Mouse (Mus musculus): ENCODE data around the gene Trp73. TPM values are rescaled to one million over a fixed set of nuclear protein-coding genes. Genes with fewer than 3 reads are reported as not detected.

Trp73 gene
- polyA plus RNA-seq, 1 experiment from 2014 or later: 1.5 TPM

GRCm38 (mm10) chr4:154116421-154116820 is 23.6 kb downstream of the Trp73 start:
- no peak for ATAC-seq (replicated peaks)
- Histone ChIP-seq H3K4me1 (no peaks in the 10 kb centered on the region), H3K4me2 (no peak overlapping the region), H3K9me3 (no peaks in the 10 kb centered on the region), H3K27ac (no peak overlapping the region), H3K27me3 (replicated peaks) (no peaks in the 10 kb centered on the region), H3K4me3 (no peak overlapping the region), H3K36me3 (replicated peaks) (no peaks in the 10 kb centered on the region), H3K9ac (no peak overlapping the region)
- WGBS: 38% methylated on average over 7 of the region's 7 CpGs

GRCm38 (mm10) chr4:154109850-154110243 is 30.2 kb downstream of the Trp73 start:
- Histone ChIP-seq H3K36me3 (replicated peaks) (no peaks in the 10 kb centered on the region), H3K27ac (no peak overlapping the region), H3K4me1 (no peaks in the 10 kb centered on the region; the same call in 1 of the 2 replicates), H3K9ac (no peak overlapping the region), H3K27me3 (replicated peaks) (peaks cover 2% of the 10 kb centered on the region; the same call in 1 of the 2 replicates), H3K4me3 (no peak overlapping the region), H3K4me2 (no peak overlapping the region), H3K9me3 (no peaks in the 10 kb centered on the region)
- 82% methylated on average over 11 of the region's 11 CpGs for WGBS
- ATAC-seq (replicated peaks): no peak

- no peak for ATAC-seq (replicated peaks)
- 58% methylated on average over 18 of the region's 18 CpGs for WGBS
- Histone ChIP-seq H3K4me1 (no peaks in the 10 kb centered on the region; the same call in 1 of the 2 replicates), H3K4me2 (no peak overlapping the region), H3K36me3 (replicated peaks) (no peaks in the 10 kb centered on the region), H3K9me3 (no peaks in the 10 kb centered on the region), H3K27me3 (replicated peaks) (peaks cover 2% of the 10 kb centered on the region; the same call in 1 of the 2 replicates), H3K27ac (no peak overlapping the region), H3K4me3 (no peak overlapping the region), H3K9ac (no peak overlapping the region)
Observed at GRCm38 (mm10) chr4:154109216-154109849, 30.7 kb downstream of the Trp73 start.

GRCm38 (mm10) chr4:154106497-154107061 is 33.4 kb downstream of the Trp73 start:
- 76% methylated on average over 13 of the region's 13 CpGs for WGBS
- Histone ChIP-seq H3K27me3 (replicated peaks) (peaks cover 7% of the 10 kb centered on the region; the same call in 1 of the 2 replicates), H3K4me3 (no peak overlapping the region), H3K9ac (no peak overlapping the region), H3K36me3 (replicated peaks) (no peaks in the 10 kb centered on the region), H3K4me2 (no peak overlapping the region), H3K27ac (no peak overlapping the region), H3K9me3 (no peaks in the 10 kb centered on the region), H3K4me1 (no peaks in the 10 kb centered on the region; the same call in 1 of the 2 replicates)
- ATAC-seq (replicated peaks): no peak

- Histone ChIP-seq H3K4me3 (no peak overlapping the region; the same call in 1 of the 2 replicates), H3K27ac (no peak overlapping the region), H3K4me1 (no peaks in the 10 kb centered on the region; the same call in 1 of the 2 replicates), H3K36me3 (replicated peaks) (no peaks in the 10 kb centered on the region), H3K9me3 (no peaks in the 10 kb centered on the region), H3K27me3 (replicated peaks) (peaks cover 7% of the 10 kb centered on the region; the same call in 1 of the 2 replicates), H3K4me2 (peak overlapping the region; percentile 36), H3K9ac (no peak overlapping the region)
- 0 out of 2 replicates have a peak, but pooled peaks have one; percentile 48 for ATAC-seq (replicated peaks)
- WGBS: 29% methylated on average over 20 of the region's 20 CpGs
Observed at GRCm38 (mm10) chr4:154105381-154106001, 34.5 kb downstream of the Trp73 start.

GRCm38 (mm10) chr4:154103912-154104311 is 36.1 kb downstream of the Trp73 start:
- Histone ChIP-seq H3K4me2 (no peak overlapping the region), H3K9ac (no peak overlapping the region), H3K4me3 (no peak overlapping the region), H3K27ac (no peak overlapping the region), H3K9me3 (no peaks in the 10 kb centered on the region), H3K27me3 (replicated peaks) (peaks cover 7% of the 10 kb centered on the region; the same call in 1 of the 2 replicates), H3K4me1 (no peaks in the 10 kb centered on the region; the same call in 1 of the 2 replicates), H3K36me3 (replicated peaks) (no peaks in the 10 kb centered on the region)
- no peak for ATAC-seq (replicated peaks)
- WGBS: 88% methylated on average over 10 of the region's 10 CpGs

- Histone ChIP-seq H3K9ac (no peak overlapping the region), H3K4me3 (no peak overlapping the region), H3K27ac (no peak overlapping the region), H3K9me3 (no peaks in the 10 kb centered on the region), H3K4me2 (no peak overlapping the region), H3K36me3 (replicated peaks) (no peaks in the 10 kb centered on the region), H3K27me3 (replicated peaks) (peaks cover 7% of the 10 kb centered on the region; the same call in 1 of the 2 replicates), H3K4me1 (no peaks in the 10 kb centered on the region; the same call in 1 of the 2 replicates)
- WGBS: 81% methylated on average over 8 of the region's 8 CpGs
- ATAC-seq (replicated peaks): no peak
Observed at GRCm38 (mm10) chr4:154103386-154103785, 36.6 kb downstream of the Trp73 start.

GRCm38 (mm10) chr4:154099361-154099760 is 40.6 kb downstream of the Trp73 start:
- 55% methylated on average over 7 of the region's 7 CpGs for WGBS
- ATAC-seq (replicated peaks): no peak
- Histone ChIP-seq H3K4me3 (no peak overlapping the region), H3K9ac (no peak overlapping the region), H3K36me3 (replicated peaks) (no peaks in the 10 kb centered on the region), H3K27ac (no peak overlapping the region), H3K27me3 (replicated peaks) (peaks cover 4% of the 10 kb centered on the region; the same call in 1 of the 2 replicates), H3K4me1 (no peaks in the 10 kb centered on the region), H3K9me3 (no peaks in the 10 kb centered on the region), H3K4me2 (no peak overlapping the region)

- Histone ChIP-seq H3K27me3 (replicated peaks) (no peaks in the 10 kb centered on the region), H3K27ac (no peak overlapping the region), H3K9ac (no peak overlapping the region), H3K9me3 (no peaks in the 10 kb centered on the region), H3K4me2 (no peak overlapping the region), H3K4me1 (no peaks in the 10 kb centered on the region), H3K36me3 (replicated peaks) (no peaks in the 10 kb centered on the region), H3K4me3 (no peak overlapping the region)
- WGBS: 23% methylated on average over 6 of the region's 6 CpGs
- no peak for ATAC-seq (replicated peaks)
Observed at GRCm38 (mm10) chr4:154096111-154096510, 43.9 kb downstream of the Trp73 start.

GRCm38 (mm10) chr4:154093210-154093609 is 46.8 kb downstream of the Trp73 start:
- H3K36me3 ChIP-seq (replicated peaks): no peaks in the 10 kb centered on the region
- H3K27ac ChIP-seq: no peak overlapping the region
- no peaks in the 10 kb centered on the region for H3K27me3 ChIP-seq (replicated peaks)
- no peak overlapping the region for H3K9ac ChIP-seq
- WGBS: 30% methylated on average over 9 of the region's 9 CpGs
- no peaks in the 10 kb centered on the region for H3K4me1 ChIP-seq
- no peak overlapping the region for H3K4me2 ChIP-seq
- H3K9me3 ChIP-seq: no peaks in the 10 kb centered on the region
- H3K4me3 ChIP-seq: no peak overlapping the region
- no peak for ATAC-seq (replicated peaks)

GRCm38 (mm10) chr4:154091356-154091755 is 48.7 kb downstream of the Trp73 start:
- WGBS: 54% methylated on average over 8 of the region's 8 CpGs

GRCm38 (mm10) chr4:154089205-154089604 is 50.8 kb downstream of the Trp73 start:
- ATAC-seq (replicated peaks): no peak
- H3K9ac ChIP-seq: no peak overlapping the region
- H3K9me3 ChIP-seq: no peaks in the 10 kb centered on the region
- H3K27ac ChIP-seq: no peak overlapping the region
- no peaks in the 10 kb centered on the region for H3K36me3 ChIP-seq (replicated peaks)
- no peaks in the 10 kb centered on the region for H3K27me3 ChIP-seq (replicated peaks)
- no peak overlapping the region for H3K4me3 ChIP-seq
- H3K4me1 ChIP-seq: no peaks in the 10 kb centered on the region
- WGBS: 58% methylated on average over 5 of the region's 5 CpGs
- no peak overlapping the region for H3K4me2 ChIP-seq

More at GRCm38 (mm10) chr4:154091356-154091755, 48.7 kb downstream of the Trp73 start:
- H3K27me3 ChIP-seq (replicated peaks): no peaks in the 10 kb centered on the region
- H3K4me2 ChIP-seq: no peak overlapping the region
- no peak for ATAC-seq (replicated peaks)
- no peaks in the 10 kb centered on the region for H3K9me3 ChIP-seq
- no peak overlapping the region for H3K27ac ChIP-seq
- H3K36me3 ChIP-seq (replicated peaks): no peaks in the 10 kb centered on the region
- H3K4me1 ChIP-seq: no peaks in the 10 kb centered on the region
- H3K9ac ChIP-seq: no peak overlapping the region
- H3K4me3 ChIP-seq: no peak overlapping the region

Data from midbrain, embryonic 15.5 days (tissue).